Mouse (Mus musculus): Measurements from ENCODE around the gene Lars2. TPM values are rescaled to one million over a fixed set of nuclear protein-coding genes. Genes with fewer than 3 reads are reported as not detected.

The Lars2 gene
- total RNA-seq, 2 experiments from 2014 or later = 60.3 to 97.7 TPM

- no peak for DNase-seq
Measured at GRCm38 (mm10) chr9:123391140-123391849, 24.6 kb downstream of the Lars2 start.

DNA sequence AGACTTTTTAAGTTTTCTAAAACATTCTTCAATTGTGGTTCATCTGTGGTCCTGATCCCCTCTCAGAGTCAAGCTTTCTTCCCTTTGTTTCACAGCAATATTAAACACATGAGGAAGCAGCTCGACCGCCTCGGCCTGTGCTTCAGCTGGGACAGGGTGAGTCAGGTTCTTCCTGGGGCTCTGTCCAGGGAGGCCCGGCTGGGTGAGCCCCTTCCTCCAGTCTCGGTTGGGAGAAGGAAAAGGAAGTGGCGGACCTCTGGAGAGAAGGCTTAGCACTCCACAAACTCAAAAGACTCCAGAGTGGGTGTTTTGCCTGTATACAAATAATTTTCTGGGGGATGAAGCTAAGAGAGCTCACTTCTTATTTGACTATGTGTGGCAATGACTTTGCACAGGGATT lies 28.1 kb downstream of the Lars2 start:
- DNase-seq = no peak

DNA sequence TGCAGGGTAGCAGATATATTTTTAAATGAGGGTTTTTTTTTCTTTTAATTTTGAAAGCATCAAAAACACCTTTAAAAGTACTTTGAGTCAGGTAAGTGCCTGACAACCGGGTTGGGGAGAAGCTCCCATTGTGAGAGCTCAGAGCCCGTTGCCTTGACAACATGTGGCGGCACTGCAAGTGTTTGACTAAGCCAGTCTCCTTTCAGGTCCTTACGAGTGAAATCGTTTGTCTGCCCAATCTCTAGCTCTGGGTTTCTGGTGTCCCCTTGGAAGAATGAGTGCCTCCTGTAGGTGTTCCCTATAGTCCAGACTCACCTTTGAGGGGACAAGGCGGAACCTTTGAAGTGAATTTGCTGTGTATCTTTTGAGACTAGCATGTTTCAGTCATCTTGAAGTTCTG lies 31.0 kb downstream of the Lars2 start:
- no peak for DNase-seq

GRCm38 (mm10) chr9:123402215-123402614 lies 35.5 kb downstream of the Lars2 start:
- DNase-seq = no peak

DNA sequence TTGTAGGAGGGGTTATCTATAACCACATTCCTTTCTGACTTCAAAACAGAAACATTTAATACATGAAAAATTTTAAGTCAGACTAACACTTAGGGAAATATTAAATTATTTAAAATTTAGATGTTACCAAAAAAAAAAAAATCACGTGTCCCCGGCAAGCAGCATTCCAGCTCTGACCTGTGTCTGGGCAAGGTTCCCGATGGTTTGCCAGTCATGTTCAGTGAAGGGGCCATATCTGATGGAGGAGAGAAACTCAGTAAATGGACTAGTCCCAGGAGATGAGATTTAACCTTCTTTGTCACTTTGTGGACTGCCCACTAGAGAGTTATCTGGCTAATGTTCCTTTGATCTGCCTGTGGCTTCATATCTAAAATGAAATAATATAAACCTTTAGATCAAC lies 36.3 kb downstream of the Lars2 start:
- no peak for DNase-seq

DNA sequence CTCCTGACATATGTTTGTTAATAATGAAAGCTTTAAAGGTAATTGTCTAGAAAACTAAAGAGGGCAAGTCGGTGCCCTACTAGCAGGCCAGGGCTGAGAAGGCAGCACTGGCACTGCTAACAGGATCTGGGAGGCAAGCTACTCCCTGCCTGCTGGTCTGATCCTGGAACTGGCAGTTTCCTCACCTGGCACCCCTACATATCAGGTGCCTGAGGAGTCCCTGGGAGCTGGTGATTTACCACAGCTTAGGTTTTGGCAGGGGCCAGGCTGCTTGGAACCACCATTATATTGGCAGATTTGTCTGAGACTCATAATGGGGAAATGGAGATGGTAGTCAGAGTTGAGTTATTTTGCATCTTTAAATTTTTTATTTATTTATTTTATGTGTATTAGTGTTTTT lies 38.5 kb downstream of the Lars2 start:
- DNase-seq = no peak

- DNase-seq = no peak
Measured at GRCm38 (mm10) chr9:123408771-123409170, 42.0 kb downstream of the Lars2 start.

DNA sequence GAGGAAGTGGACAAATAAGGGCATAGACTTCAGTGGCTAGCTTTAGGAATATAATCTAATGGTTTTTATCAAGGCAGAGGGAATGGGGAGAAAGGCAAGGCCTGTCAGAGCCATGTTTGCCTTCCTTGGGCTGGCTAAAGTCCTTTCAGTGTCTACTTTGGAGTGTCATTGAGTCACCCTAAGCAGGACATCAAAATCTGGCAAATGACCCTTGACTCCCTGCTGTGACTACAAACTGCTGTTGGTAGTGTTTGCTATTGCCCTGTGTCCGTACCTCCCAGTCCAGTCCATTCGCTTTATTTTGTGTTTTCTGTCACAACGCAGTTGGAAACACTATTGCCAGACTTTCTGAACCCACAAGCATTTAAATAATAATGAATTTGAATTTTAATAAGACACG lies 63.1 kb downstream of the Lars2 start:
- no peak for DNase-seq

DNA sequence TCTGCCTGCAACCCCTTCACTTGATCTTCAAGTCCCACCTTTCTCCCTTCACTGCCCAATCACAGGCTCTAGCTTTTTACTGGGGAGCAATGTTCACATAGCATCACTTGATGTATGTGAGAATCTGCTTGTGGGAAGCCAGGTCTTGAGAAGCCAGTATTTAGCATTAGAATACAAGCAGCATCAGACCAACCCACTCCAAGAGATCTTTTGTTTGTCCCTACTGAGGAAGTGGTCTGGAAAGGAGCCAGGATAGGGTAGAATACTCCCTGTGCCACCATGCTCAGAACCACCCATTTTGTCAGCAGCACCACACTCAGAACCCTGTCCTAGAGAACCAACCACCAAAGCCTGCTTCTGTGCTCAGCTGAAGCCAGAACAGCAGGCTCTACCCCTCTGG lies 64.2 kb downstream of the Lars2 start:
- no peak for DNase-seq

- DNase-seq = no peak
Measured at GRCm38 (mm10) chr9:123438223-123438622, 71.5 kb downstream of the Lars2 start.

- peak; percentile 26 for DNase-seq
Measured at GRCm38 (mm10) chr9:123440230-123441058, 73.7 kb downstream of the Lars2 start.

DNA sequence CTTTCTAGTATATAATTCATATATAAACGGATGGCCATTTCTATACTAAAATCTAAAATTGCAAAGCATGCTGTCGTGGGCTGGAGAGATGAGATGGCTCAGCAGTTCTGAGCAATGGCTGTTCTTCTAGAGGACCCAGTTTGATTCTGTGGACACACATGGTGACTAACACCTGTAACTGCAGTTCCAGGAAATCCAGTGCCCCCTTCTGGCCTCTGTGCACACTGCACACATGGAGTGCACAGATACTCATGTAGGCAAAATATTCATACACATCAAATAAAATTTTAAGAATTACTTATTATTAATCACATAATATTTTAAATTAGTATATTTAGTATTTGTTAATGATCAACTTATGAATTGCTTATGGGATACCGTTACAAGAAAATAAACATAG lies 80.4 kb downstream of the Lars2 start:
- DNase-seq = peak; percentile 26

- DNase-seq = no peak
Measured at GRCm38 (mm10) chr9:123448594-123448993, 81.9 kb downstream of the Lars2 start.

DNA sequence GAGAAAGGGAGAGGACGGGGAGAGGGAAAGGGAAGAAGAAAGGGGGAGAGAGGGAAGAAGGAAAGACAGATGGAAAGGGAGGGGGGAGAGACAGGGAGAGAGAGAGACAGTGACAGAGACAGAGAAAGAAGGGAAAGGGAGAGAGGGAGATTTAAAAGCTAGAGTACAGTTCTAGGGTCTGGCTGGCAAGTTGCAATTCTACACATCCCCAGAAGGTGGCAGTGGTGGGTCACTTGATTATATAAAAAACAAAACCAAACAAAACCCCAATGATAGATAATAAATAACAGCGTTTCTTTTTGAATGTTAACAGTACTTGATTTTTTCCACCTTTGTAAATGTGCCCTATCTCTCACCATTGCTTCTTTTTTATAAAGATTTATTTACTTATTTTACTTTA lies 83.4 kb downstream of the Lars2 start:
- DNase-seq = peak; percentile 77

GRCm38 (mm10) chr9:123451772-123452171 lies 85.0 kb downstream of the Lars2 start:
- DNase-seq = no peak

DNA sequence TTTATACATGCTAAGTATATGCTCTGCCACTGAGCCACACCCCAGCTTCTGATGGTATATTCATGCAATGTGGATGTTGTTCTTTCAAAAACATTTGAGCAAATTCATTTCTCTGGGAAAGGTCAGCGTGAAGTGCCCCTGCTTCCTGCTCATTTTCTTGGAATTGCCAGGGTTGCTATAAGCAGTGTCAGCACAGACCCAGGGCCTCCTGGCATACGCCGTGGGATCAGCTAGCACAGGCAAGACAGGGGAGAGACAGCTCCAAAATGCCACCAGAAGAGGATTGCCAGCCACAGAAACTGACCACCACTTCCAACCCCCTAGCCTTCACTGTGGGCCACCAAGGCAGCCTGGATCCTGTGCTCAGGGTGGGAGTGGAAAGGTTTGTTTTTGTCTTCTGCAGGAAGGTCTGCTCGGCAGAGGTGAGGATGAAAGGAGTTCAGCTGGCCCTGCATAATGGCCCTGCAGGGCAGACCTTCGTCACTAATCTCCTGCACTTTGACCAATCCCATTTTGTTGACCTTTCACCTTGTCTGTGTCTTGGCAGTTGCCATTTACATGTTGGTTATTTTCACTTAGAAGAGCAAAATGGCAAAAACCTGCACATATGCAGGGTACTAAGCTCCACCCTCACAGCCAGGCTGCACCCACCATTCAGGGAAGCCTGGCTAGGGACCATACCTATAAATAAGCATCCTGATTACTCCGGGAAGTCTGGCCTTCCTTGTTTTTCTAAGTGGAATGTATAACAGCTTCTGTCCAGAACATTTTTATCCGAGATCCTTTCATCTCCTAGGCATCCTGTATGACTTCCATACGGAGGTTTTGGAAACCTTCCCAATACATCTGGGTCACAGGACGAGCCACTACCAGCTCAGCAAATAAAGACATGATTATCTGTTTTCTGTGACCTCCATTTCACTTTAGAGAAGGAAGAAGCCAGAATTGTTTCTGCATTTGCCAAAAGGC lies 90.2 kb downstream of the Lars2 start:
- DNase-seq = no peak

- DNase-seq = peak; percentile 46
Measured at GRCm38 (mm10) chr9:123457603-123458002, 90.9 kb downstream of the Lars2 start.

GRCm38 (mm10) chr9:123467141-123467620 lies 100.5 kb downstream of the Lars2 start:
- no peak for DNase-seq

DNA sequence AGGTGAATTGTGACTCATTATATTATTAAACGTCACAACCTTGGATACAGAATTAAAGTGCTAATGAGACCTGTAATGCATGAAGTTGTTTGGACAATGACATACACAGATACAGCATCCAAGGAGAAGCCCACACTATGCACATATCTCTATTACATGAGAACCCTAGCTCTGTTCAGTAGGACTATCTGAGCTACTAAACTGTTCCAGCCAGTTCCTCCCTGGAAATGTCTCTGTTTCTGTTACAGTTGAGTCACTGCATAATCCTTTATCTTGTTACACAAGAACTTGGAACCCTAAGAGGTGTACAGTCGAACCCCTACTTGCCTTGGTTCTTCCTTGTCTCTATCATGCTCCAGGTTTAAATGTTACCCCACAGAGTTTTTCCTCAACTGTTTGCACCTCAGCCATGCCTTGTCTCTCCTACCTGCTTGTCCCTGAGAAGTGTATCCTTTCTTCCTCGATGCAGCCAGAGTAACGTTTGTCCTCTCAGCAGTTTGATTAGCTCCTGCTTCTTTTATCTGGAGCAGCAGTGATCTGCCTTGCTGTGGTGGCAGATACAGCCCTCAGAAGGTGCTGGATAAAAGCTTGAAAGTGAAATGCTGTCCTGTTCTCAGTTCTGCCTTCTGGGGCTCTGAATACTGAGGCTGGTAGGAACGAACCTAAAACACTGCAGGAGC lies 101.8 kb downstream of the Lars2 start:
- DNase-seq = no peak

- DNase-seq = no peak
Measured at GRCm38 (mm10) chr9:123469087-123469486, 102.4 kb downstream of the Lars2 start.

GRCm38 (mm10) chr9:123473377-123473776 lies 106.7 kb downstream of the Lars2 start:
- DNase-seq = peak; percentile 54

DNA sequence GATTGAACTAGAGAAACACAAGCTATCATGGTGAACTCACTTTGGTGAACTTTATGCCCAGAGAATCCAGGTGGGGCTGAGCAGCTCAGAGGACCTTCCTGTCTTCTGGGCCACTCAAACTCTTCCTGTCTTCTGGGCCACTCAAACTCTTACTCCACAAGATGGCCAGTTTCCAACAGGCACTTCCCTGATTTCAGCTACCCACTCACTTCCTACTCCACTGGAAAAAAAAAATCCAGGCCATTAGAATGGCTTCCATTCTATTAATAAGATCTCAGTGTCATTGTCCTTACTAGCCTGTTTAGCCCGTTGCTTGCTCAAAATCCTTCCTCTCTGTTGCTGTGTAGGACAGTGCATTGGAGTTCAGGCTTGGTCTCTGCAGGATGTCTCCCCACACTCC lies 108.8 kb downstream of the Lars2 start:
- no peak for DNase-seq

Data from adrenal gland, postnatal 10 days (tissue).